ENCODE assay signal across 10 mouse cellular contexts in the genomic region with DNA sequence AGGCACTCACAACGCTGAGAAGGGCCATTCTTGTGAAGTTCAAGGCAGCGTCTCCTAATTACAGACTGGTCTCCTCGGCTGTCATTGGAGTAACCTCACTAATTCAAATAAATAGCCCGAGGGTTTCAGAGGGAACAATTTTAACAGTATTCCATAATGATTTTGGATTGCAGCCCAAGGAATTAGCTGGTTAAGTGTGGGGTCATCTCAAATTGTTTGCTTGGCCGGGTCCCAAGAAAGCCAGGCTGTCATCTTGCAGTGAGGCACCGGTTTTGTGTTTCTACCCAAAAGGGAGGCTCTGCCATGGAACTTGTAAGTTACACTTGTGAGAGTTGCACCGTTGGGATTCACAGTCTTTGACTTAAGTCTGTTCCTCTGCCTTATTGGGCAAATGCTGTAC. TPM values are rescaled to one million over a fixed set of nuclear protein-coding genes. Genes with fewer than 3 reads are reported as not detected.
DNase-seq lines count a peak whose midpoint lies in the region; ATAC-seq and TF ChIP-seq lines count a peak whose summit lies in the region.
"Had no signal": no experiment of that assay in that cellular context is flagged by ENCODE, and none has a peak within 500 bp of the region (broad histone marks: within the 10 kb centered on the region; RNA-seq: fewer than 3 reads in every experiment).

No protein-coding gene starts in this region.

- ATAC-seq in midbrain, embryonic 15.5 days (replicated peaks): no peak
- ATAC-seq in midbrain, embryonic 16.5 days: no peak

- H3K4me1 ChIP-seq in midbrain, embryonic 15.5 days: peaks cover 55% of the 10 kb centered on the region
- peaks cover 37% of the 10 kb centered on the region for H3K4me1 ChIP-seq in midbrain, embryonic 16.5 days (ENCODE audit: control insufficient read depth, insufficient read depth, low read length)
- H3K4me1 ChIP-seq in kidney, adult 2 months (ENCODE audit: control insufficient read depth, insufficient read depth, low read length): peaks cover 58% of the 10 kb centered on the region
- peaks cover 37% of the 10 kb centered on the region for H3K4me1 ChIP-seq in olfactory bulb, adult 2 months (ENCODE audit: control insufficient read depth, insufficient read depth, low read length)

- 54% methylated on average over 7 of the region's 7 CpGs for WGBS in midbrain, embryonic 15.5 days
- 54% methylated on average over 7 of the region's 7 CpGs for WGBS in midbrain, embryonic 16.5 days
- 22% methylated on average over 7 of the region's 7 CpGs for WGBS in kidney, adult 2 months
- 34% methylated on average over 7 of the region's 7 CpGs for WGBS in olfactory bulb, adult 2 months

- H3K9me3 ChIP-seq in midbrain, embryonic 15.5 days: no peaks in the 10 kb centered on the region
- H3K9me3 ChIP-seq in midbrain, embryonic 16.5 days (replicated peaks; ENCODE audit: control insufficient read depth, low read length, poor library complexity, severe bottlenecking): no peaks in the 10 kb centered on the region
- H3K9me3 ChIP-seq: limb, embryonic 15.5 days had no signal

- peak overlapping the region; percentile 88 for H3K27ac ChIP-seq in gastrocnemius, adult 2 months
- H3K27ac ChIP-seq in midbrain, embryonic 15.5 days: peak overlapping the region; percentile 50; the same call in 1 of the 2 replicates
- H3K27ac ChIP-seq in midbrain, embryonic 16.5 days (ENCODE audit: low read length): no peak overlapping the region
- peak overlapping the region; percentile 79 for H3K27ac ChIP-seq in kidney, adult 2 months (ENCODE audit: insufficient read depth, low read depth, low read length)
- 0 out of 2 replicates have a peak overlapping the region, but pooled peaks have one; percentile 65 for H3K27ac ChIP-seq in olfactory bulb, adult 2 months (ENCODE audit: insufficient read depth, low read depth, low read length)
- H3K27ac ChIP-seq: stomach, postnatal 0 days had no signal

- no peak overlapping the region for H3K4me2 ChIP-seq in midbrain, embryonic 15.5 days
- no peak overlapping the region for H3K4me2 ChIP-seq in midbrain, embryonic 16.5 days (ENCODE audit: low read length)
- H3K4me2 ChIP-seq: limb, embryonic 15.5 days had no signal

- no peak for DNase-seq in gastrocnemius, adult 2 months
- no peak for DNase-seq in gastrocnemius, postnatal 14 days
- DNase-seq in kidney, adult 2 months: peak; percentile 78
- DNase-seq in gastrocnemius, postnatal 25 days: no peak
- DNase-seq: heart, postnatal 36 days had no signal

- H3K36me3 ChIP-seq in midbrain, embryonic 15.5 days (replicated peaks): no peaks in the 10 kb centered on the region
- no peaks in the 10 kb centered on the region for H3K36me3 ChIP-seq in midbrain, embryonic 16.5 days (ENCODE audit: control insufficient read depth, insufficient read depth, low read length)
- H3K36me3 ChIP-seq in kidney, adult 2 months (ENCODE audit: control insufficient read depth, insufficient read depth, low read length): no peaks in the 10 kb centered on the region
- H3K36me3 ChIP-seq: limb, embryonic 15.5 days had no signal

- TF ChIP-seq POLR2A in kidney, adult 2 months (IDR thresholded peaks at IDR 0.05; ENCODE audit: low read depth, low read length): no peak
- no peak for TF ChIP-seq POLR2A in olfactory bulb, adult 2 months (IDR thresholded peaks at IDR 0.05; ENCODE audit: insufficient read depth, low read depth, low read length)

- no peaks in the 10 kb centered on the region for H3K27me3 ChIP-seq in midbrain, embryonic 15.5 days (replicated peaks)
- no peaks in the 10 kb centered on the region for H3K27me3 ChIP-seq in midbrain, embryonic 16.5 days (ENCODE audit: control insufficient read depth, insufficient read depth, low read depth, low read length)
- H3K27me3 ChIP-seq in kidney, adult 2 months (replicated peaks; ENCODE audit: control insufficient read depth, insufficient read depth, low read length): no peaks in the 10 kb centered on the region
- H3K27me3 ChIP-seq: limb, embryonic 15.5 days had no signal

- no peak overlapping the region for H3K9ac ChIP-seq in midbrain, embryonic 15.5 days
- H3K9ac ChIP-seq in midbrain, embryonic 16.5 days (ENCODE audit: low read depth, low read length): no peak overlapping the region
- H3K9ac ChIP-seq: limb, embryonic 15.5 days had no signal

- no peak overlapping the region for H3K4me3 ChIP-seq in gastrocnemius, adult 2 months
- no peak overlapping the region for H3K4me3 ChIP-seq in midbrain, embryonic 15.5 days
- H3K4me3 ChIP-seq in midbrain, embryonic 16.5 days (ENCODE audit: low read depth, low read length): no peak overlapping the region
- H3K4me3 ChIP-seq in kidney, adult 2 months (ENCODE audit: insufficient read depth, low read depth, low read length): no peak overlapping the region
- H3K4me3 ChIP-seq in olfactory bulb, adult 2 months (ENCODE audit: insufficient read depth, low read depth, low read length): no peak overlapping the region
- H3K4me3 ChIP-seq: limb, embryonic 15.5 days had no signal

- intact Hi-C loops in gastrocnemius, adult 2 months (cut with DNase I): no loop called here
- intact Hi-C loops in gastrocnemius, postnatal 14 days (cut with DNase I; ENCODE audit: low total_unique reads): no loop called here

- no peak for TF ChIP-seq CTCF in gastrocnemius, adult 2 months (IDR thresholded peaks at IDR 0.05)
- no peak for TF ChIP-seq CTCF in kidney, adult 2 months (conservative IDR thresholded peaks at IDR 0.05; ENCODE audit: insufficient read depth, insufficient read length, low read depth, low read length)
- no peak for TF ChIP-seq CTCF in olfactory bulb, adult 2 months (IDR thresholded peaks at IDR 0.05; ENCODE audit: insufficient read depth, low read depth, low read length)

RNA-seq across cellular contexts. Expression of a gene that starts 36.5 kb away (rescaled TPM):
- total RNA-seq in gastrocnemius, adult 2 months (2021): 10 to 100 TPM; 63.7 to 63.9 TPM
- total RNA-seq in gastrocnemius, postnatal 14 days (2021): 10 to 100 TPM; 42.1 to 50.2 TPM
- polyA plus RNA-seq in midbrain, embryonic 15.5 days (2015; fragmentation: Nextera tagmentation; extraction: Ambion mirVana): 72.6 and 73.3 TPM in 2 replicates
- 66.4 and 74.6 TPM in 2 replicates for polyA plus RNA-seq in midbrain, embryonic 16.5 days (2015; fragmentation: Nextera tagmentation; extraction: Ambion mirVana)
- 95.2 and 125 TPM in 2 replicates for polyA plus RNA-seq in kidney, adult 2 months (2012; rRNA removed)
- polyA plus RNA-seq in olfactory bulb, adult 2 months (2012; ENCODE audit: insufficient read depth, insufficient read length, low replicate concordance, missing spikeins): 119 TPM in 1 of 2 replicates, not detected in the other
- total RNA-seq in gastrocnemius, postnatal 25 days (2021): 10 to 100 TPM; 45.8 to 54.3 TPM

RNA-seq across cellular contexts. Expression of a gene that starts 36.9 kb away (rescaled TPM):
- total RNA-seq in gastrocnemius, adult 2 months (2021): 1 to 10 TPM in 1 of 2 experiments, under 1 TPM in 1; 0.87 to 1.0 TPM
- under 1 TPM; 0.86 TPM for total RNA-seq in gastrocnemius, postnatal 14 days (2021)
- polyA plus RNA-seq in midbrain, embryonic 15.5 days (2015; fragmentation: Nextera tagmentation; extraction: Ambion mirVana): 6.1 and 6.3 TPM in 2 replicates
- 6.6 and 7.1 TPM in 2 replicates for polyA plus RNA-seq in midbrain, embryonic 16.5 days (2015; fragmentation: Nextera tagmentation; extraction: Ambion mirVana)
- polyA plus RNA-seq in kidney, adult 2 months (2012; rRNA removed): 2.6 and 2.8 TPM in 2 replicates
- not detected in 2 replicates for polyA plus RNA-seq in olfactory bulb, adult 2 months (2012; ENCODE audit: insufficient read depth, insufficient read length, low replicate concordance, missing spikeins)
- total RNA-seq in gastrocnemius, postnatal 25 days (2021): under 1 TPM; 0.59 to 0.86 TPM
